Mouse (Mus musculus) cerebellum, postnatal 36 days (tissue): Measurements from ENCODE around the gene Prkar2b.

Source experiments
- DNase-seq, 2 experiments: peaks; one replicate each; pipeline ENCODE4 v3.0.0; 2021 to 2022; ENCODE audit warnings: mixed read lengths in 2 of 2

Gene Prkar2b

GRCm38 (mm10) chr12:32007646-32008045 is 53.5 kb downstream of the Prkar2b start:
- DNase-seq, result no peak

GRCm38 (mm10) chr12:32007040-32007439 is 54.1 kb downstream of the Prkar2b start:
- no peak for DNase-seq

GRCm38 (mm10) chr12:32006391-32006929 is 54.6 kb downstream of the Prkar2b start:
- no peak for DNase-seq

GRCm38 (mm10) chr12:32000464-32000863 is 60.6 kb downstream of the Prkar2b start:
- DNase-seq, result no peak

GRCm38 (mm10) chr12:31998706-31999105 is 62.4 kb downstream of the Prkar2b start:
- no peak for DNase-seq

- no peak for DNase-seq
Observed at GRCm38 (mm10) chr12:31997328-31997878, 63.7 kb downstream of the Prkar2b start.

- DNase-seq, result no peak
Observed at GRCm38 (mm10) chr12:31996877-31997276, 64.2 kb downstream of the Prkar2b start.

- DNase-seq, result no peak
Observed at GRCm38 (mm10) chr12:31990575-31990974, 70.5 kb downstream of the Prkar2b start.

- DNase-seq, result no peak
Observed at GRCm38 (mm10) chr12:31989726-31990125, 71.4 kb downstream of the Prkar2b start.

GRCm38 (mm10) chr12:31986463-31986862 is 74.6 kb downstream of the Prkar2b start:
- DNase-seq, result no peak

- DNase-seq, result no peak
Observed at GRCm38 (mm10) chr12:31985738-31986137, 75.4 kb downstream of the Prkar2b start.

GRCm38 (mm10) chr12:31984664-31985063 is 76.4 kb downstream of the Prkar2b start:
- DNase-seq, result no peak

GRCm38 (mm10) chr12:31984206-31984605 is 76.9 kb downstream of the Prkar2b start:
- no peak for DNase-seq

- DNase-seq, result no peak
Observed at GRCm38 (mm10) chr12:31983769-31984168, 77.3 kb downstream of the Prkar2b start.

GRCm38 (mm10) chr12:31983238-31983637 is 77.9 kb downstream of the Prkar2b start:
- peak; percentile 71 to 73 for DNase-seq

GRCm38 (mm10) chr12:31977613-31978195 is 83.4 kb downstream of the Prkar2b start:
- no peak for DNase-seq

- DNase-seq, result peak; percentile 14 to 18
Observed at GRCm38 (mm10) chr12:31976544-31976943, 84.6 kb downstream of the Prkar2b start.

- peak; percentile 37 to 45 for DNase-seq
Observed at GRCm38 (mm10) chr12:31973473-31974172, 87.5 kb downstream of the Prkar2b start.

GRCm38 (mm10) chr12:31971547-31971946 is 89.5 kb downstream of the Prkar2b start:
- no peak for DNase-seq

- no peak for DNase-seq
Observed at GRCm38 (mm10) chr12:31969111-31969510, 92.0 kb downstream of the Prkar2b start.

- peak in 1 of 2 experiments; percentile 58 for DNase-seq
Observed at GRCm38 (mm10) chr12:31967536-31967935, 93.6 kb downstream of the Prkar2b start.

- no peak for DNase-seq
Observed at GRCm38 (mm10) chr12:31966405-31966804, 94.7 kb downstream of the Prkar2b start.

GRCm38 (mm10) chr12:31965517-31966212 is 95.4 kb downstream of the Prkar2b start:
- no peak for DNase-seq
